Mouse (Mus musculus): Measurements from ENCODE around the gene Tert.

DNA sequence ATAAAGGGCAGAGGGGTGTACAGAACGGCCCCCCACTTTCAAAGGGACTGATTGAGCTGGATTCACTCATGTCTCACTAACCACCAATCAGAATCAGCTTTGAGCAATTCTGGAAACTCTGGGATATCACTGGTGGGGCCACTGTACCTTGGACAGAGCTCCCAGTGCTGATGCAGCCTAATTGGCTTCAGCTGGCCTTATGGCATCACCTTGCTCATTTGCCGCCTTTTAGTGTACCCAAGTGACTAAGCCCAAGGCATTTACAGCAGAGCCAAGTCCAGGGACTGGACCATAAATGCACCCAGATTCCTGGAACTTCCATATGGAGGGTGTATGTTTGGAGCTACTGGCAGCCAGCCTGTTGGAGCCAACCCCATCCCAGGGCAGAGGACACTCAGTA lies 32.2 kb downstream of the Tert start:
- no peak for TF ChIP-seq GATA1 (IDR thresholded peaks at IDR 0.05; ENCODE audit: borderline replicate concordance, low read length)
- TF ChIP-seq FLI1 (IDR thresholded peaks at IDR 0.05; ENCODE audit: low read length), result no peak
